Mouse (Mus musculus) erythroblast, embryonic 14.5 days (primary cell): ENCODE results near the gene Sema3f.

ENCODE experiments used
- GATA1 ChIP-seq: IDR thresholded peaks from 2 replicates; pipeline ENCODE4 v1.6.1; 2012; ENCODE audit warnings: low read length, inconsistent platforms, mixed read lengths
- TAL1 ChIP-seq: IDR thresholded peaks from 3 replicates; pipeline ENCODE4 v1.6.1; 2012; ENCODE audit warnings: low read length, inconsistent platforms, mixed read lengths

DNA sequence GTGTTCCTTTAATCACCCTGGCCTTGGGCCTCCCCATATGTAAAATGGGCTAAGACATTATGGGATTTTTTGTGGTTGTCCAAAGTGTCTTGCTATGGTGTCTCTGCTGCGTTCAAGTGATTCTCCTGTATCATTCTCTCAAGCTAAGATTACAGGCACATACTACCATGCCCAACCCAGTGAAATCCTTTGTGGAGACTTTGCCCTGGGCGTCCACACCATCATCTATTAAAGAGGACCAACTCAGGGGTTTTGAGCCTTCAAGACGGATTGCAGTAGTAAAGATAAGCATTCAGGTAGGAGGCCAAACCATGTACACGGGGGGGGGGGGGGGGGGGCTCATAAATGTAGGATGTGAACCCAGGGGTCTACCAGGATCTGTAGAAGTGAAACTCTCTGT is 55.7 kb downstream of the Sema3f start:
- no peak for TF ChIP-seq GATA1
- TF ChIP-seq TAL1, result no peak
